ENCODE assay signal across 9 mouse cellular contexts in the genomic region with DNA sequence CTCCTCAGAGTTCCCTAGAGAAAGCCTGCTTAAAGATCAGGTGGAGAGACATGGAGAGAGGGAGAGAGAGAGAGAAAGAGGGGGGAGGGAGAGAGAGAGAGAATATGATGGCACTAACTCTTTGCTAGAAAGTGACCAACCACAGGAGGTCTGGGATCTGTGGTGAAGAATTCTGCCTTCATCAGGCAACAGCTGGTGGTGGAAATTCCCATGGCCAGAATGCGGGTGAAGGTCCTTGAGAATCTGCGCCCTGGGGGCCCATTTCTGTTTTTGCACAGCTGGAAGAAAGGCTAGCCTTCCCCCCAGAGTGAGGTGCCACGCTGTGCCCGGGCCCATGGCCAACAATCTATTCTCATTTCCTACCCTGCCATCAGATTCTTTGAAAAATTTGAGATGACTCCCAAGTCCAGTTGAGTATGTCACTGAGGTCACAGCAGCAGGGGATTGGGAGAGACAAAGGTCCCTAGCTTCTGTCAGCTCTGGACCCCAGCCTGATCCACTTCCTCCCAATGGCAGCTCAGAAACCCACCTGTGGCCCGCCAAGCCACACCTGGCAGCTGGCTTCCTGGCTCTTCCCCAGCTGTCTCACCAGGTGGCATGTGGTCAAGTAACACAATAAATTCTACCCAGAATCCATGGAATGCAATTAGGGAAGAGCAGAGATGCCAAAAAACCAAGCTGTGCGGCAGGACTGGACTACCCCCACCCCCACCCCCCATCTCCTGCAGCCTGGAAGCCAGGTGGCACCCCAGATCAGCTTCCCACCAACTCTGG. TPM values are rescaled to one million over a fixed set of nuclear protein-coding genes. Genes with fewer than 3 reads are reported as not detected.
DNase-seq lines count a peak whose midpoint lies in the region; ATAC-seq lines count a peak whose summit lies in the region.
"Had no signal": no experiment of that assay in that cellular context is flagged by ENCODE, and none has a peak within 500 bp of the region (broad histone marks: within the 10 kb centered on the region; RNA-seq: fewer than 3 reads in every experiment).

No protein-coding gene starts in this region.

- H3K9ac ChIP-seq in forebrain, embryonic 13.5 days: no peak overlapping the region

- no peak for DNase-seq in forebrain, embryonic 10.5 days (ENCODE audit: extremely low spot score, low spot score)
- peak; percentile 48 for DNase-seq in lung, postnatal 10 days
- DNase-seq in lung, postnatal 14 days: no peak
- peak; percentile 41 for DNase-seq in cerebellum, adult 8-10 months
- no peak for DNase-seq in limb, embryonic 10.5 days (ENCODE audit: low spot score)
- DNase-seq in spleen, adult 18-20 months: no peak

- no peaks in the 10 kb centered on the region for H3K27me3 ChIP-seq in forebrain, embryonic 10.5 days (ENCODE audit: poor library complexity, severe bottlenecking)
- H3K27me3 ChIP-seq in forebrain, embryonic 13.5 days: no peaks in the 10 kb centered on the region
- no peaks in the 10 kb centered on the region for H3K27me3 ChIP-seq in limb, embryonic 10.5 days (ENCODE audit: low read depth, poor library complexity, severe bottlenecking)

- no peak for ATAC-seq in forebrain, embryonic 13.5 days
- ATAC-seq in megakaryocyte progenitor cell, adult 5-6 weeks (replicated peaks; ENCODE audit: poor library complexity): no peak

- H3K4me2 ChIP-seq in forebrain, embryonic 13.5 days: no peak overlapping the region
- H3K4me2 ChIP-seq: midbrain, embryonic 11.5 days had no signal

- H3K36me3 ChIP-seq in forebrain, embryonic 10.5 days (replicated peaks): peaks cover 25% of the 10 kb centered on the region
- H3K36me3 ChIP-seq in forebrain, embryonic 13.5 days (ENCODE audit: poor library complexity, severe bottlenecking): no peaks in the 10 kb centered on the region
- no peaks in the 10 kb centered on the region for H3K36me3 ChIP-seq in limb, embryonic 10.5 days

- 88% methylated on average over 6 of the region's 6 CpGs for WGBS in forebrain, embryonic 10.5 days
- WGBS in forebrain, embryonic 13.5 days: 83% methylated on average over 6 of the region's 6 CpGs
- 85% methylated on average over 6 of the region's 6 CpGs for WGBS in limb, embryonic 10.5 days

- no peak overlapping the region for H3K4me3 ChIP-seq in forebrain, embryonic 10.5 days
- no peak overlapping the region for H3K4me3 ChIP-seq in forebrain, embryonic 13.5 days
- no peak overlapping the region for H3K4me3 ChIP-seq in limb, embryonic 10.5 days

- peak overlapping the region; percentile 81 for H3K27ac ChIP-seq in forebrain, embryonic 10.5 days
- no peak overlapping the region for H3K27ac ChIP-seq in forebrain, embryonic 13.5 days
- H3K27ac ChIP-seq in limb, embryonic 10.5 days: 0 out of 2 replicates have a peak overlapping the region, but pooled peaks have one; percentile 42

- peaks cover 60% of the 10 kb centered on the region for H3K4me1 ChIP-seq in forebrain, embryonic 10.5 days
- H3K4me1 ChIP-seq in forebrain, embryonic 13.5 days: peaks cover 35% of the 10 kb centered on the region
- peaks cover 69% of the 10 kb centered on the region for H3K4me1 ChIP-seq in limb, embryonic 10.5 days

- H3K9me3 ChIP-seq in forebrain, embryonic 10.5 days: no peaks in the 10 kb centered on the region
- H3K9me3 ChIP-seq in forebrain, embryonic 13.5 days (replicated peaks): no peaks in the 10 kb centered on the region
- no peaks in the 10 kb centered on the region for H3K9me3 ChIP-seq in limb, embryonic 10.5 days (replicated peaks)

RNA-seq across cellular contexts. Expression of a gene that starts 36.5 kb away (rescaled TPM):
- 147 and 152 TPM in 2 replicates for polyA plus RNA-seq in forebrain, embryonic 10.5 days (2016; fragmentation: Nextera tagmentation; extraction: Ambion mirVana)
- polyA plus RNA-seq in forebrain, embryonic 13.5 days (2015; fragmentation: Nextera tagmentation; extraction: Ambion mirVana): 35.5 and 38.9 TPM in 2 replicates
- polyA plus RNA-seq in limb, embryonic 10.5 days (2016; fragmentation: Nextera tagmentation; extraction: Ambion mirVana): 149 and 159 TPM in 2 replicates
- 0.02 TPM in 1 of 2 replicates, not detected in the other for total RNA-seq in megakaryocyte progenitor cell, adult 5-6 weeks (2015)
- total RNA-seq in megakaryocyte progenitor cell, adult 5-6 weeks (2017): not detected in 2 replicates

Comparison
In these comparisons a context has a peak if more than half of its experiments do, and no peak if none do; other contexts are left out.
1. DNase-seq: peak in lung, postnatal 10 days (single experiment) and cerebellum, adult 8-10 months (single experiment); none in forebrain, embryonic 10.5 days (single experiment), lung, postnatal 14 days (single experiment), limb, embryonic 10.5 days (single experiment) and spleen, adult 18-20 months (0 of 2).